Mouse (Mus musculus) midbrain, embryonic 11.5 days (tissue): ENCODE results near the gene Egln1. TPM values are rescaled to one million over a fixed set of nuclear protein-coding genes. Genes with fewer than 3 reads are reported as not detected.

ENCODE experiments used
- ATAC-seq: fragments of 200-750 bp; cut with Nextera tagmentation; 2 replicates; pipeline ENCODE4 v1.8.0; 2017; ENCODE audit warnings: moderate TSS enrichment, moderate library complexity; ENCODE audit not compliant: low FRiP score
- DNase-seq: peaks from one replicate; pipeline ENCODE4 v3.0.0; 2015; ENCODE audit warnings: low spot score; ENCODE audit errors: missing footprints
- H3K27ac ChIP-seq: fragments of 300-500 bp; sonication (generic); 2 replicates; pipeline ENCODE4 v1.5.1; 2014; ENCODE audit warnings: low read depth, low read length
- H3K27me3 ChIP-seq: fragments of 300-500 bp; sonication (generic); 2 replicates; pipeline ENCODE4 v1.6.1; 2014; ENCODE audit warnings: mild to moderate bottlenecking, low read length, moderate library complexity, mixed read lengths; ENCODE audit not compliant: control insufficient read depth, insufficient read depth
- H3K36me3 ChIP-seq: fragments of 300-500 bp; sonication (generic); 2 replicates; pipeline ENCODE4 v1.6.1; 2014; ENCODE audit warnings: mild to moderate bottlenecking, low read length, moderate library complexity, mixed read lengths; ENCODE audit not compliant: control insufficient read depth, insufficient read depth
- H3K4me1 ChIP-seq: fragments of 300-500 bp; sonication (generic); 2 replicates; pipeline ENCODE4 v1.6.1; 2014; ENCODE audit warnings: low read length; ENCODE audit not compliant: control insufficient read depth, insufficient read depth
- H3K4me2 ChIP-seq: fragments of 300-500 bp; sonication (generic); 2 replicates; pipeline ENCODE4 v1.6.1; 2014; ENCODE audit warnings: mild to moderate bottlenecking, moderate library complexity
- H3K4me3 ChIP-seq: fragments of 300-500 bp; sonication (generic); 2 replicates; pipeline ENCODE4 v1.5.1; 2014; ENCODE audit warnings: low read depth, low read length
- H3K9ac ChIP-seq: fragments of 300-500 bp; sonication (generic); 2 replicates; pipeline ENCODE4 v1.6.1; 2014; ENCODE audit warnings: low read length
- H3K9me3 ChIP-seq: fragments of 300-500 bp; sonication (generic); 2 replicates; pipeline ENCODE4 v1.6.1; 2016; ENCODE audit warnings: low read length; ENCODE audit not compliant: control insufficient read depth
- WGBS: fragments of 180-500 bp; shearing (Covaris S2); extraction: QIAGEN DNeasy Blood & Tissue Kit; methylation state at CpG from one replicate; pipeline ENCODE4 v1.1.7; 2014; 5-methylcytosine and 5-hydroxymethylcytosine counted together
- polyA plus RNA-seq: library from polyadenylated mRNA; unstranded; fragments of >200 nt; fragmentation: Nextera tagmentation; extraction: Ambion mirVana; gene quantifications from 2 replicates; pipeline ENCODE4 v1.2.1, GENCODE M21; 2014

Egln1 gene
- polyA plus RNA-seq, 1 experiment from 2014 or later, result 18.5 TPM

DNA sequence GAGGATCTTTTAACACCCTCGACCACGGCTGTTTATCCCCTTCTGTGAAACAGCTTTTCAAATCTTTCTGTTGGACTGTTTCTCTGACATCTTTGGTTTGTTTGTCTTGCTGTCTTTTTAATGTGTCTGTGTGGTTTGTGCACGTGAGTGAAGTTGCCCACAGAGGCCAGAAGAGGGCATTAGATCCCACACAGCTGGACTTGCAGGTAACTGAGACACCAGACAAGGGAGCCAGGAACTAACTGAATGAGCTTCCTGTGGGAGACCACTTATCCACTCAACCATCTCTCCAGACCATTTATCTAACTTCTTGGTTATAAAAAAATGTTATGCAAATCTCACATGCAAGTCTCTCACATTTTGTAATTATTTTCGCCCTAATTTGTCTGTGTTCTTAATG lies 18.5 kb downstream of the Egln1 start:
- Histone ChIP-seq H3K9ac (no peak overlapping the region), H3K9me3 (no peaks in the 10 kb centered on the region), H3K27ac (no peak overlapping the region), H3K27me3 (no peaks in the 10 kb centered on the region), H3K4me1 (no peaks in the 10 kb centered on the region), H3K4me3 (no peak overlapping the region), H3K36me3 (no peaks in the 10 kb centered on the region), H3K4me2 (no peak overlapping the region)
- 83% methylated on average over 4 of the region's 4 CpGs for WGBS
- no peak for ATAC-seq
- no peak for DNase-seq

DNA sequence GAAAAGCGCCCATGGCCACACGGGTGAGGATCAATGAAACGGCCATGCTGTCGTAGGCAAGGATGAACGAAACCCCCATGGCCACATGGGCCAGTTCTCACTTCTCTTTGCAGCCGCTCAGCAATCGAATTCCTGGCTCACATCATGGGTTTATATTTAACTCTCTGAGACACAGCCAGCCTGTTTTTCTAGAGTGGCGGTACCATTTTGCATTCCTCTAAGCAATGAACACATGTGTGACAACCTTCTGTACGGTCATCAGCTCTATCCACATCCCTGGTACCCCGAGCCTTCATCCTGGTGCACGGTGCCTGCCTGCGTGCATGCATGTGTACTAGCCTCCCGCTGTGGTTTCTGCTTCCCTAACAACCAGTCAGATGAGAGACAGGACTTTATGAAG lies 19.0 kb downstream of the Egln1 start:
- Histone ChIP-seq H3K4me2 (no peak overlapping the region), H3K36me3 (no peaks in the 10 kb centered on the region), H3K9ac (no peak overlapping the region), H3K4me1 (no peaks in the 10 kb centered on the region), H3K9me3 (no peaks in the 10 kb centered on the region), H3K4me3 (no peak overlapping the region), H3K27ac (no peak overlapping the region), H3K27me3 (no peaks in the 10 kb centered on the region)
- WGBS, result 95% methylated on average over 13 of the region's 13 CpGs
- ATAC-seq (no peak), DNase-seq (no peak)

DNA sequence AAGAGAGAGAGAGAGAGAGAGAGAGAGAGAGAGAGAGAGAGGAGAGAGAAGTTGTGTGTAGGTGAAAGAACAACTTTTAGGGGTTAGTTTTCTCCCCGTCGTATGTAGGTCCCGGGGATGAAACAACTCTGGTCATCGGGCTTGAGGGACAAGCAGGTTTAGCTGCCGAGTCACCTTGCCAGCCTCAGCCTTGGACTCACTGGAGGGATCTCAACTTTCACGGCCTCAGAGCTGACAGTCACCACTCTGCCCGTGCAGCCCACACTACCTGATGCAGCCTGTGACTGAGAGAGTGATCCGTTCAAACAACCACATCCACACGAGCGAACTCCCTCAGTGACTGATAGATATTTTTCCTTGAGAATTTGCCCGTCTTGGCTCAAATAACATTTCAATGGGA lies 20.1 kb downstream of the Egln1 start:
- H3K4me1 ChIP-seq, result no peaks in the 10 kb centered on the region
- no peak overlapping the region for H3K9ac ChIP-seq
- H3K9me3 ChIP-seq, result no peaks in the 10 kb centered on the region
- ATAC-seq (no peak), DNase-seq (no peak)
- H3K4me3 ChIP-seq, result no peak overlapping the region
- no peaks in the 10 kb centered on the region for H3K27me3 ChIP-seq
- no peak overlapping the region for H3K27ac ChIP-seq
- no peak overlapping the region for H3K4me2 ChIP-seq
- 92% methylated on average over 11 of the region's 11 CpGs for WGBS
- no peaks in the 10 kb centered on the region for H3K36me3 ChIP-seq

DNA sequence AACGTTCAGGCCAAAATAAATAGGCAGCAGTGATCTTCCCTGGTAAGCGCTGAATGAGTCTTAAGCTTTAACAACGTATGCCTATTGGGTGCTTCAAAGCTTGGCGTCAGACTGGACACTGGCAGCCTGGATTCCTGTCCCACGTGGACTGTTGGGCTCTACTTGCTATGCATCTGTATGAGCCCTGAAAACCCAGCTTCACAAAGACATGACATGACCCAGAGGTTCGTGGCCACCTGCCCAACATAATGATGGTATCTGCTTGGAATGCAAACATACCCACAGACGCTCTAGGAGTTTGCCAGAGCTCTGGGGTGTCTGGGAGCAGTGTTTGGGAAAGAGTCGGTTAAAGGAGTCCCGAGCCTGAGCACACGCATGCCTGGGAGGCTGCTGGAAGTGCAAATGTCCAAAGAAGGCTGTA lies 22.8 kb downstream of the Egln1 start:
- 86% methylated on average over 10 of the region's 10 CpGs for WGBS
- no peak overlapping the region for H3K27ac ChIP-seq
- H3K27me3 ChIP-seq, result no peaks in the 10 kb centered on the region
- H3K9ac ChIP-seq, result no peak overlapping the region
- ATAC-seq (no peak), DNase-seq (no peak)
- no peaks in the 10 kb centered on the region for H3K4me1 ChIP-seq
- no peak overlapping the region for H3K4me2 ChIP-seq
- no peaks in the 10 kb centered on the region for H3K36me3 ChIP-seq
- no peak overlapping the region for H3K4me3 ChIP-seq
- H3K9me3 ChIP-seq, result no peaks in the 10 kb centered on the region

DNA sequence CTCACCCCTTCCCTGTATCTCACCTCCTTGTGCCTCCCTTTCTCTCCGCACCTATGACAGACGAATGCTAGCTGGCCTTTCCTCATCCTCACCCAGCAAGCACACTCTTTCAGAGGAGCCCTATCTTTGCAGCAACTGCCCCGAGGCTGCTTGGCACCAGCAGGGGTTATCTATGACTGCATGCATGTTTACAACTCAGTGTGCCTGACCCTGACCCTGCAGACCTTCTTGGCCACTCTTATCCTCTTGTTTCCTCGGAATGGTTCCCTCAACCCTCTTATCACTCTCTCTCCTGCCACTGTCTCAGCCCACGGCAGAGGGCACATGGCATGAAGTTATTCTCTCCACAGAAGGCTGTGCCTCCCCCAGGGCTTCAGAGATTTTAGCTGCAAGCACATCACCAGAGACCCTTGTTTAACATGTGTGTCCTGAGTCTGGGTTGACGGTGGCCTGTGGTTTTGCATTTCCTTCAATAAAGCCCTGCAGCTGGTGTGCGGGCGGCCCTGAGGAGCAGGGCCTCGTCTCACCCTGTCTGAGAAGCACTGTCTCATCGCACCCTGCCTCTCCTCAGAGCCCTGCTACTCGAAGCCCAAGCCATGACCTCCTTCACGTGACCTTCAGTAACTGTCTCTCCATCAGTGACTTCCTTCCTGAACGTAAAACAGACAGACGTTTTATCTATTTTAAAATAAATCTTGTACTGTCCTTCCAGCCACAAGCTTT lies 23.4 kb downstream of the Egln1 start:
- no peaks in the 10 kb centered on the region for H3K36me3 ChIP-seq
- ATAC-seq, result no peak
- H3K9ac ChIP-seq, result no peak overlapping the region
- H3K4me2 ChIP-seq, result no peak overlapping the region
- no peak for DNase-seq
- H3K27ac ChIP-seq, result no peak overlapping the region
- 91% methylated on average over 14 of the region's 14 CpGs for WGBS
- H3K4me1 ChIP-seq, result no peaks in the 10 kb centered on the region
- no peaks in the 10 kb centered on the region for H3K27me3 ChIP-seq
- no peaks in the 10 kb centered on the region for H3K9me3 ChIP-seq
- H3K4me3 ChIP-seq, result no peak overlapping the region

DNA sequence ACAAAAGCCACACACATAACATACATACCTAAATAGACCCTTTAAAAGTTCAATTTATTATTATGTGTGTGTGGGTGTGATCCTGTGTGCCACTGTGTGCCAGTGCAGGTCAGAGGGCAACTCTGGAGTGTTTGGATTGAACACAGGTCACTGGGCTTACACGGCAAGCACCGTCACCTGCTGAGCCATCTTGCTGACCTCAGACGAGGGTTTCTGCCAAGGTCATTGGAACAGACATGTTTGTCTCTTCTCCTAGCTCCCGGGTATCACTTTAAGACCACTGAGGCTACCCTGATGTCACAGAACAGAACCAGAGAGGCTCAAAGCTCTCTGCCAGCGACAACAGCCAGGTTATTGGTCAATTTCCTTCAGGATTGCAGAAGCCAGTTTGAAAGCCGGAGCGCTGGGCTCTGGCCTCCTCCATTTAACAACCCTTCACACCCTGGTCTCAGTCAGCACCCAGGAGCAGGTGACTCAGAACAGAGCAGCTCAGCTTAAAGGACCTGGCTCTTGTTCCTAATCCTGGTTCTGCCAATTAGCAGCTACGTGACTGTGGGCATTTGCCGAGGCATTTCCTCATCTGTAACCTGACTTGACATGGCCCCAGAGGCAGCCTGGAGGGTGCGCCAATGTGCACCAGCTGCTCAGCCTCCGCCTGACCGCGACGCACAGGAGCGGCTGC lies 25.0 kb downstream of the Egln1 start:
- H3K27ac ChIP-seq, result no peak overlapping the region
- ATAC-seq (no peak), DNase-seq (no peak)
- H3K4me1 ChIP-seq, result no peaks in the 10 kb centered on the region
- no peaks in the 10 kb centered on the region for H3K9me3 ChIP-seq
- H3K9ac ChIP-seq, result no peak overlapping the region
- H3K27me3 ChIP-seq, result no peaks in the 10 kb centered on the region
- no peaks in the 10 kb centered on the region for H3K36me3 ChIP-seq
- H3K4me2 ChIP-seq, result no peak overlapping the region
- no peak overlapping the region for H3K4me3 ChIP-seq
- 88% methylated on average over 15 of the region's 15 CpGs for WGBS

DNA sequence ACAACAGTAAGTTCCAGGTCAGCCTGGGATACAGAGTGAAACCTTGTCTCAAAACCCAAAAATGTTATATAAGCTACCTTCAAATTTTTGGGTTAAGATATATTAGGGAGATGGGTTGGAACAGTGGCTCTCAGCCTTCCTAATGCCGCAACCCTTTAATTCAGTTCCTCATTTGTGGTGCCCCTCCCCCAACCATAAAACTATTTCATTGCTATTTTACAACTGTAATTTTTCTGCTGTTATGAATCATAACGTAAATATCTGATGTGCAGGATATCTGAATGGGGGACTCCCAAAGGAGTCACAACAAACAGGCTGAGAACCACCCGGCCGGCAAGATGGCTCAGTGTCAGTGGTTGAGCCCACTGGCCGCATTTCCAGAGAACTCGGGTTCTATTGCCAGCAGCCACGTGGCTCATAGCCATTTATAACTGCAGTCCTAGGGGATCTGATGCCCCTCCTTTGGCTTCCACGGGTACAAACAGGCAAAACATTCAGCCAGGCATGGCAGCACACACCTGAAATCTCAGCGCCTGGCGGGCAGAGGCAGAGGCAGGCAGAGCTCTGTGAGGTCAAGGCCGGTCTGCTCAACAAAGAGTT lies 26.5 kb downstream of the Egln1 start:
- Histone ChIP-seq H3K4me3 (no peak overlapping the region), H3K27ac (no peak overlapping the region), H3K9me3 (no peaks in the 10 kb centered on the region), H3K9ac (no peak overlapping the region), H3K4me2 (no peak overlapping the region), H3K4me1 (no peaks in the 10 kb centered on the region), H3K36me3 (no peaks in the 10 kb centered on the region), H3K27me3 (no peaks in the 10 kb centered on the region)
- WGBS, result 90% methylated on average over 11 of the region's 11 CpGs
- ATAC-seq, result no peak
- DNase-seq, result no peak

DNA sequence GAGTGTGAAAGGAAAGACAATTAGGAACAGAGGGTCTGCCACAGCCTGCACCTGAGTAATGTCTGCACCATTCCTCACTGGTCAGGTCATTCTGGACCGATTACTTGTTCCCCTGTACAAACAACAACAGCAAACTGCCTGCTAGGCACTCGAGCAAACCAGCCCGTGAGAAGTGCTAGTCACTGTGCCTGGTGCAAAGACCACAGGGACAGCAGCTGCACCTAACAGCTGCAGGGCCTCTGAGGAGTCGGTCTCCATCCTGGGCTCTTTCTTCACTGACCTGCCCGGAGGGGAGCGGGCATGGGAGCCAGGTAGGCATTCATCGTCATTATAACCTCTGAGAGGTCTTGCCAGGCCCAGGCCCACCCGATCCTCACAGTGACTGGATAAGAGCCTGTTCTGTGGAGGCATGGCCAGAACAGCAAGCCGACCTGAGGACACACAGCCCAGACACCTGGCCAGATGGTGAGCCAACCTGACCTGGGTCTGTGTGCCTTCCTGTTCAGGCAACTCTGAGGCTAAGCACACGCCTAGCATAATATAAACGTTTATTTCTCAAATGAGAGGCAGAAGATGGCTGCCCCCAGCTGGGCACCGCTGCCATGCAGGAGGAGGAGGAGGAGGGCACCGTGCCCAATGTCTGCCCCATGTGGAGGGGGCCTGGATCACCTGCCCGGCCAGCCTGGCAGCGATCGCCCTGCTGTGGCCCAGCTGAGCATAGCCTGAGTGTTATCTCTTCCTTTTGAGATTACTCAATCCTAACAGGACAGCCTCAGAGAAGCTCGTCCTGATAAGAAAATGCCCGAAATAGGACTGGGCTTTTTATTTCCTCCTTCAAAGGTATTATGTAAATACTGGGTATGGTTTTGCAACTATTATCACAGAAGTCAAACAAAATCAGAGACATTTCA lies 27.5 kb downstream of the Egln1 start:
- H3K9me3 ChIP-seq, result no peaks in the 10 kb centered on the region
- H3K36me3 ChIP-seq, result no peaks in the 10 kb centered on the region
- DNase-seq, result no peak
- no peak overlapping the region for H3K4me2 ChIP-seq
- no peak overlapping the region for H3K27ac ChIP-seq
- H3K4me1 ChIP-seq, result no peaks in the 10 kb centered on the region
- no peaks in the 10 kb centered on the region for H3K27me3 ChIP-seq
- no peak for ATAC-seq
- no peak overlapping the region for H3K9ac ChIP-seq
- H3K4me3 ChIP-seq, result no peak overlapping the region
- 91% methylated on average over 18 of the region's 18 CpGs for WGBS
